Mouse (Mus musculus): ENCODE measurements at regions not wholly inside any gene's neighbourhood (a gene's known extent, or its start where the extent isn't known, plus 50 kb on each side); places are given as distances from the start of the nearest gene placed in this dataset.

DNA sequence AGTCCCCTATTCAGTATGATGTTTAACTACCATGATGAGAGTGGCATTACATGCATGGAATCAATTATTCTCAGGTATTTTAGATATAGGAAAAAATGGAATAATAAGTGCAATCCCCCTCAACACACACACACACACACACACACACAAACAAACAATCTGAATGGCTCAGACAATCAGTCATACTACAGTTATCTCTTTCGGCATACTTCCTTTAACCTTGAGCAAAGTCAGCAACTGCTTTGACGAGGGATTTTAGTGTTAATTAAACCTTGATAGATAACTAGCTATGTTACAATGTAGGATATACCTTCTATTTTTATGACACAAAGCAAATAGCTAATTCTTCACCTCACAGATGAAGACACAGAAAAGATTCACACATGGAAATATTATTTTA, 312.1 kb downstream of the Tex13c3 start:
- DNase-seq: no peak

DNA sequence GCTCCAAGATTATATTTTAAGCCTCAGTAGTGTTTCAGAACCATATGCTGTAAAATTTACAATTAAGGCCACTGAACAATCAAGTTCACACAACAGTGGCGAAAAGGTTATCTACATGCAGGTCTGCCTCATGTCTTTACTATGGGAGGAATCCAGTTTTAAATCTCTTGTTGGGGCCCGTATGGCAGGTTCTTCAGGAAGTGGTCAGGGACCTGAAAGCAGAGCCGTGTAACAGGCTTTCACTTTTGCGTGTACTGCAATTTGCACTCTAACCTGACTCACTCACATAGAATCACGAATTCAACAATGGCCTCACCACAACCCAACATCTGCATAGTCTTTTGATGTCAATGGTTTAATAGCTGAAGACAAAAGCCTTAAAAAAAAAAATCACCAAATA, 312.6 kb downstream of the Tex13c3 start:
- peak; percentile 9 to 13 for DNase-seq

DNA sequence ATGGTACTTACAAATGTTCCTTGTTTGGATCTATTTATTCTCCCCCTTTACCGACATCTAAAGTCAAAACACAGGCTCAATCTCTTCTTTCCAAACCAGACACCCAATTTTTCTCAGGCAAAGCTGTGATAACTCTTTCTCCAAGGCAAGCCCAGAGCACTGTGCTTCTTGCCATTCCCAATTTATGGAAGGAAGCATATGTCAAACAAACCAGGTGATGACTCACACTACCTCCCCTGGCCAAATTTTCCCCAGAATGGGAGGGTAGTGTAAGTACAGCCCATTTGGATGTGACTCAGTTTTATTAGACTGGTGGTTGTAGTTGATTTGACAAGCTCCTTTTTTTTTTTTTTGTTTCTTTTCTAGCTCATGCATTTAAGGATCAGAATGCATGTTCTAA, 313.0 kb downstream of the Tex13c3 start:
- DNase-seq: peak; percentile 9 to 43

DNA sequence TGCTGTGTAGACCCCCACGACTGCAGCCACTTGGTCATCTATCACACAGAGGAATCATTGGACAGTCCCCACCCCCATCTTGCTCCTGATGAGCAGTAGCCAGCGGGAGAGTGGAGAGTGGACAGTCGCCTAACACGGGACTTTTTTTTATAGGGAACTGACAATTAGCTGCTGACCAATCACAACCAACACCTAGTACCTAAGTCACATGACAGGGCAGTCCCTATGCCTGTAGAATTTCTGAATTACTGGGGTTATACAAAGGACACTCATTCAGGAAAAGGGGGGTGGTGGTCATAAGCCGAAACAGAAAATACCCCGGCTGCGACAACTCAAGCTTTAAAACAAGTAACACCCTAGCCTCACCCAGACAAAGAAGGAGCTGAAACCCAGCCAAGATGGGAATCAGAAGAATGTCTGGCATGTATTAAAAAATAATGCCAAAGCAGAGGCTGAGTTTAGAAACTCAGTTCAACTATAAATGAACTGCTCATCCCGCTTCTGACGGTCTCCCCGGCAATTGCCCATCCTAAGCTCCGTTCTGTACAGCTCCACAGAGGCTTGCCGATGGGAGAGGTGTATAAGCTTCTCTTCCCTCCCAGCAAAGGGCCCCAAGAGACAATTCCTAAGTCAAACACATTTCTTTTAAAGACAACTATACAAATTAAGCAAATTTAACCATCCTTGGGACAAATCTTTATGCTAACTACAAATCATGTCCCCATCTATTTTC, 313.8 kb downstream of the Tex13c3 start:
- peak; percentile 20 to 55 for DNase-seq

DNA sequence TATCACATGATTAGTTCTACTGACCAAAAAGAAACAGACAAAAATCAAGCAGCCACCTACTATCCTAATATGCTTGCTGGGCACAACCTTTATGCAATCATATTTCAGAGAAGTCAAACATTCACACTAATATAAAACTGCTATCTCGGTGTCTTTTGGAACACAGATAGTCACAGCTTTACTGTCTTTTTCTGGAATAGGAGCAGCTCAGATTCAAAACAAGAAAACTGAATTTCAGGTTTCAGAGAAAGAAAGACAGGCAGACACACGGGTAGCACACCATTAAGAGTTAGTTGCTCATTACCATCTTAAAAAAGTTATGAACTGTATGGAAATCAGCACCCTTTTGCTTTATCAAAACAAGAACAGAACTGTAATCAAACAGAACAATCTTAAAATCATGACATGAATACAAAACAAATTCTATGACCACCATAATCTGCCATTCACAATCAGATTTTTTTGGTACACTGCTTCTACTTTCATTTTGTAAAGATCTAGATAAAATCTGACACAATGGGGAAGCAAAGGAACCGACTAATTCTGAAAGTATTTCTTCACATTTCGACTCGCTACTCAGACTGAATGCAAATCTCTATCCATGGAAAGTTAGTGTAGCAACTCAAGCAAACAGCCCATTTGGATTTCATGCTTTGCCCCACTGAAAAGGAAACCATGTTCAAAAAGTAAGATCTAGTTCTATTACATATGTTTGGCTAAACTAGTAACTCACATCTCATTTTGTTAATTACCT, 315.1 kb downstream of the Tex13c3 start:
- DNase-seq: no peak

DNA sequence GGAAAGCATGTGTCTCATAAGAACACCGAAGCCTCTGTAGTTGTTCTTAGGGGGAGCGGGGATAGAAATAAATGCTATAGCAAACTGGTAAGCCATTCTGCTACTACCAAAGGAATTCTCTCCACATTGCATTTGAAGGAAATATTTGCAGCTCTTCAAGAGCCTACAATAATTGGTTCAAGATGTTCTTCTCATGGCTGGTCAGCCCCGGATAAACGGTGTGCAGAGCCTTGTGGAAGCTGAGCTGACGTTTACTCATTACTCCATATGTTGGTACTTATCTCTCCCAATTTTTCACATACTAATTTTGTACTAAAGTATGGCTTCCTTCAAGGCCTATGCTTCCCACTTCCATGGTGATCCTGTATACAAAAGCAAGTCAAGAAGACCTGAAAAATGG, 317.0 kb downstream of the Tex13c3 start:
- DNase-seq: no peak

DNA sequence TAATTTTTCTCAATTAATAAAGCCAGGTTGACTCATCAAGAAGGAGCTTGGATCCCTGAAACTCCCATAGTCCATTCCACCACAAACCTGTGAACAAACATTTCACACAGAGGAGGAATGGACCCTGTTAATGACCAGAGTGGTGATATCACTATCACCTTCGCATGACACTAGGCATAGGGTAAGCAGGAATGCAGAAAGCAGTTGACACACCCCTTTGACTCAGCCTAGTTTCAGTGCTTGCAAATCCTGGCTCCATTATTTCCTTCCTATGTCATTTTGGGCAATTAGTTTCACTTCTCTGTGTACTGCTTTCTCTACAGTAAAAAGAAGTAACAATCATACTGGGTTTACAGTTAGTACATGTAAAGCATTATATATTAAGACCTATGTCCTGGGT, 318.2 kb downstream of the Tex13c3 start:
- no peak for DNase-seq

DNA sequence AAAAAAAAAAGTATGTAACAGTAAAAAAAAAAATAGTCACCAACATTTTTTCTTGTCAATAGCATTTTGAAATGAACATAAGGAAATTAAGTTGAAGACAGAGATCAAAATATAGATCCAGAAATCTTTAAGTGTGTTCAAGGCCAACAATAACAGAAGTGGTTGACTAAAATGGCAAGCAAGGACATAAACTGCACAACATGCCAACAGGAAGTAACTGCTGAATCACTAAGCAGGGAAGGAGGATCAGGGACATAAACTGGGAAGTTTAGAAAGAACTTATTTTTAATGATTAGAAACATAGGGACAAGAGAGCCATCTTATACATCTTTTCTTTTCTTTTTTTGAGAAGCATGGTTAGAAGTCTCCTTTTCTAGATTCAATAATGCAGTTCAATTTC, 318.8 kb downstream of the Tex13c3 start:
- no peak for DNase-seq

DNA sequence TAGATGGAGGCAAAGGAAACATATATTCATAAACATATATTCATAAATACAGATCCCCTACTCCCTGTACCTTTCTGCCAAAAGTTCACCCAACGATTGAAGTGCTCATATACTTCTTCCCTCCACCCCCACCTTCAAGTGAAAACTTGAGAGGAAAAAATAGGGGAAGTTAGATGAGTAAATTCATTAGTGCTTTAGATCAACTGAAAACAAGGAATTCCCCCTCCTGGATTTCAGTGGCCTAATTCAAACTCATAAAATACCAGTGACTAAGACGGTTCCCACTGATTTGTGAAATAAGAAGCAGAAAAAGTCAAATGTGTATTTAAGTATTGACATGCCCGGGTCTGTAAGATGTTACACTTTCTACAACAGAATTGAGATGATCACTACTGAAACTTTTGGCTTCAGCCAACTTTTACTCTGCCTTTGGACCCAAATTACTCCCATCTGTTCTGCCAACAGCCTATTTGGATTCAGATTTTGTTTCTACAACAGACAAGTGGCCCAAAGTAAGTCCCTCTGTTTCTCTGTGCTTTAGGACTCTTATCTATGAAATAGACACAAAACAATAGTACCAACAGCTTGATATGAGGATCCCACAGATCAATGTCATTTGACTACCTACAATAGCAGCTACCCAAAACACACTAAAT, 320.7 kb downstream of the Tex13c3 start:
- no peak for DNase-seq

DNA sequence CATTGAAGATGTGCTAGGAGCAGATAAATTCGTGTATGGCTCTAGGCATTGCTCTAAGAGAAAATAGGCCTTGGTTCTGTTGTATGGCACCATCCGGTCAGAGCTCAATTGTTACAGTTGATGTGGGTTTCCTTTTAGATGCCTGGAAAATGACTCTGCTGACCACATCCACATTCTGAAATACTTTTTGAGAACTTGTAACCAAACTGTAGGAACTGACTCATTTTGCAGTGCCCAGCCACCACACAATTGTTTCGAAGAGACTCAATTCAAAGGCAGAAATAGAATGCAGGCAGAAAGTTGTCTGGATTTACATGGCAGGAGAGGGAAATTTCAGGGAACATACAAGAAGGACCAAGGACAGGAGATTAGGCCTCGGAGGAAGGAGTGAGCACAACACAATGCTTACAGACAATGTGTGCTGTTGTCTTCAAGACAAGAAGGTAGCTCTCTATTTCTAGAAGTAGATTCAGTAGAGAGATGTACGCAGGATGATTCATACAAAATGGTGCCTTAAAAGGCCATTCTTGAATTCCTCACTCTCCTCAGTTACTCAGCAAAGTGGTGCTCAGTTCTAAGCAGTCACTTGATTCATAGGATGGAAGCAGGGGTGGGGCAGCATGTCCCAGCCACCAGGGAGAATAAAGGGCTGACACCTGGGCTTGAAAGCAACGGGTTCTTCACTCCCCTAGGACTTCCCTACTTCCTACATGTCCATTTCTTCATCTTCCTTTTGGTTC, 323.5 kb downstream of the Tex13c3 start:
- no peak for DNase-seq

DNA sequence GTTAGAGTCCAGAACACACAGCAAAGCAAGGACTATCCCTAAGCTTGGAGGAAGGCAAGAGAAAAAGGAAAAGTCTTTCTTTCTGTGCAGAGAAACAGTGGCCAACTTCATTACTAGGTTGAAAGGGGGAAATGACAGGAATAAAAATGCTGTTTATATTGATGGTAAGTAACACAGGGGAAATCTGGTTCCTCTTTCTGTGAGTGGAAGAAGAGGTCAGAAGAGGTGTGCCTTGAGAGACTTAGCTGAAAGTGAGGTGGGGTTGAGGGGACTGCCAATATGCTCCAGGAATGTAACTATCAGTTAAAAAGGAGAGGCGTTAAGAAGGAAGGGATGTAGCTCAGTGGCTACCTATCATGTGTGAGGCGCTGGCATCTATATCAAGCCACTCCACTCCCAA, 327.5 kb downstream of the Tex13c3 start:
- no peak for DNase-seq

DNA sequence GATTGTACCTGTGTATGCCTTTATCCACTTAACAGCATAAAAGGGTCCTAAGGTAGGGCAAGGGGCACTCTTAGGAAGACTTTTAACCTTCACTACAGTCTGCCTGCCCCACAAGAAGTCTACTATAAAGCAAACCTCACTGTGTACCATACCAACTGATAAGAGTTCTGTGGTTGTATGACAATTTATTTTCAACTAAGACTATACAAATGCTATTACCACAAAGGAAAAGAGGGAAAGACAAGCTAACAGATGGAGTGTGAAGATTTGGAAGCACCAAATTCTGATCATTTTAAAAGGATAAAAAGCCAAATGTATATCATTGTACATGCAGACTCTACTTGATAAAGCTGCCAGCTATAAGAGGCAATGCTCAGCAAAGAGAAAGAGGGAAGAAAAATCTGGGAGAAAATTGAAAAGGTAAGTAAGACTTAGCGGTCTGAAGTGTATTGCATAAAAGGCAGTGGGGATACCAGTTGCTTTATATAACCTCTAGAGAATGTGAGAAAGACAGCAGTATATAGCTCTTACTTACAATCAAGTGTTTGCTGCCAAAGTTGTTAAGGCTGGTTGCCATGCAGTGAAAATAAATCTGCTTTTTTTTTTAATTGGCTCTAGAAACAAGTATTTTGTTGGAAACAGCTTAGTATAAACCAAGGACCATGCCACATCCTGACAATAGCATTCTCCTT, 328.8 kb downstream of the Tex13c3 start:
- no peak for DNase-seq

DNA sequence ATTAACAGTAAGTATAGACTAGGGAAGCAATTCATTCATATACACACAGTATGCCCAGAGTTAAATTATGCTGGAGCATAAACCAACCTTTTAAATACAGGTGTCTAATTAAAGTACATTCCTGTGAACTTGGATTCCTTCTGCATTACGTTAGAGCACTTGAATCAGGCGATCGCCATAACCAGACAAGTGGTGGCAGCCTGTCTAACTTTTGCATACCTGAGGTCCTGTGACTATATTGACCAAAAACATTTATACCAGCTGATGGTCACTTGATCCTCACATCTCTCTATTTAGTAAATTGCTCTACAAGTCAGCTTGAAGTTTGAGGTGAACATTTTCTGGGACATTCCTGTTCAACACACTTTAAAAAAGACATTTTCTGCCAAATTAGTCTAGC, 330.5 kb downstream of the Tex13c3 start:
- no peak for DNase-seq

DNA sequence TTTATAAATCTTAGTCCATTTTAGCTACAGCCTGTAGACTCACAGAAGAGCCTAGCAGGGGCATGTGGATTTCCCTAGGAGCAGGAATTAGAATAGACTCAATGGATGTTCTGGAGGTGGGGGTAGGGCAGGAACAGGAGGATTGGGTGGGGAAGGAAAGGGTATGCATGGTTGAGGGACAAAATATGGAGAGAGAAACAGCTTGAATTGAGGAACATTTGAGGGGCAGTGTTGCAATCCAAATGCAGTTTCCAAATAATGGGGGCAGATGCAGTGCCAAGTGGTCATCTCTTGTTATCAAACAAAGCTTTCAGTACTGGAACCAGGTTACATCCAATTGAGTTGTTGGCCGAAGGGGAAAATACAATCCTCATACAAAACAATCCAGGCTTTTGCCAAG, 332.4 kb downstream of the Tex13c3 start:
- DNase-seq: no peak

DNA sequence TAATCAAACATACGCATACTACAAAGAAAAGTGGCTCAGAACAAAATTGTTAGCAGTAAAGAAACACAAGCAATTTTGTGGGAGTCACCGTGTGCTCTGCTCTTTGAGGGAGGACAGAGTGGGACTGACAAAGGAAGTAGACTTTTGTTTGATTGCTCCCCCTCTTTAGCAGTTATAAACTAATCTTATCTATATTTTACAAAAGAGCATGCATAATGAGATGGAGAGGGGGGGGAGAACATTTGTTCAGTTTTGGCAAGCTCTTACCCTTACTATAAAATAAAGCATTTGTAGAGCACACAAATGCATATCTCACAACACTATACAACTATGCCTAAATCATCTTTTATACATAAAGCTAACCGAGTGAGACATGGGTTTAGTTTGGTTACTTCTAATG, 332.9 kb downstream of the Tex13c3 start:
- no peak for DNase-seq

DNA sequence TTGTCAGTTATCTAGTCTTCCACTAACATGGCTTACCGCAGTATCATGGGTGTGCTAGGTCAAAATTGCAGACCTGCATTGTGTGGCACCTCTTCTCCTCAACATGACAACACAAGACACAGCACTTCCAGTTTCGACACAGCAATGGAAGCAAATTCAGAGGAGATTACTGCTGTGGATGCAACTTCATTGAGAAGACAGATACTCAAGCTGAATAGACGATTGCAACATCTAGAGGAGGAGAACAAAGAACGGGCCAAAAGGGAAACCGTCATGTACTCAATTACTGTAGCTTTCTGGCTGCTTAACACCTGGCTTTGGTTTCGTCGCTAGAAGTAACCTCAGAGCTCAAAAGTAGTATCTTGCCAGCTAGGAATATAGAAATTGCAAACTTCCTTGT, 368.4 kb downstream of the Tex13c3 start:
- DNase-seq: no peak

DNA sequence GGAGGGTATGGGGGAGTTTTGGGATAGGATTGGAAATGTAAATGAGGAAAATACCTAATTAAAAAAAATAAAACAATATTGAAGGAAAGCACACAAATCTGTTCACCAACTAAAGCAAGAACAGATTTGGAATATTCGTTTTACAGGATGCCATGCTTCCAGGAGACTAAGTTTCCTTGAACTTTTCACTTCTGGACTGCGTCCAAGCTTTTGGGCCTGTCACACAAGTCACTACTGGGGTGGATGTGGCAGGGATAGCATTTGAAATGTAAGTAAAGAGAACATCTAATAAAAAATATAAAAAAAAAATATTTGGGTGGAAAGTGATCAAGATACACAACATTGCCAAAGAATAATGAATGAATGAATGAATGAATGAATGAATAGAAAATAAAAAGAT, 378.2 kb downstream of the Tex13c3 start:
- DNase-seq: no peak

DNA sequence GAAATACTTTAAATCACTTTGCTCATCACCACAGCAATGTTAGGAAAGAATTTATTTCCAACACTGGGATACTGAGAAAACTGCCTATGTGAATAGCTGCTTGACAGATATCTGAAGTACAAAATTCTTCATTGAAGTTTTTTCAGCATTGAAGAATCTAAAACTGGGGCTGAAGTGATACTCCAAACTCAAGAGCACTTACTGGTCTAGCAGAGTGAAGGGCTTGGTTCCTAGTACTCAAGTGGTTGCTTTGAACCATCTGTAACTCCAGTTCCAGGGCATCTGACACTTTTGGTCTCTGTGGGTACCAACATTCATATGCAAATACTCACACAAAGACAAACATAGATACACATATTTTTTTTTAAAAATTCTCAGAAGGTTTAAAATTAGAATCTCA, 385.2 kb downstream of the Tex13c3 start:
- DNase-seq: peak; percentile 5 to 42

DNA sequence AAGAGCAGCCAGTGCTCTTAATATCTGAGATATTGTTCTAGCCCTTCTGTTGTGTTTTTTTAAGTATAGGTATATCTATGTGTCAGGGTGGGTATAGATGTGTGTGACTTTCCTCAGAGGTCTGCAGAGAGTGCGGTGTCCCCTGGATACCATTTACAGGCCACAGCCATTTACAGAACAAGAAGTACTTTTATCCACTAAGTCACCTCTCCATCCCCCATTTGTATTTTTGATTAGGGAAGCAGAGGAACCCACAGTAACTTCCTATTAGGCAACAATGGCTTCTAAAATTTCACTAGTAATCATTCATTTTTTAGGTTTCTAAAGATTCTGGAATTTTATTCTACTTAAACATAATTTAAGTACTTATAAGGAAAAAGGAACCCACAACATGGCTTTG, 396.7 kb downstream of the Tex13c3 start:
- DNase-seq: no peak

DNA sequence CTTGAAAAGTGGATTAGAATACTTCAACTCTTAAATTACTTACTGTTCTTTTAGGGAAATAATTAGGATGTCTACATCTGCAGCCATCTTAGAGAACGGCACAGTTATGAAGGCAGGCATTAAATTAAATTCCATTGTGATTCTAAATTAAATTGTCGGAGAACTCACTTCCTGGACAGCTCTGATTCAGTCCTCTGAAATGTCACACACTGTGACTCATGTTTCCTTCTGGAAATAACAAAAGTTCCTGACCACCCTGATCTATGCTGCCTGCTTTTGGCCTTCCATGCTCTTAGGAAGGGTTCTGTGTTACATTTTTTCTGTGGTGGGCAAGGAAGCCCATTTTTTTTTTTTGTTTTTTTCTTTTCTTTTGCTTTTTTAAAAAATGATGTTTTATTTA, 401.1 kb downstream of the Tex13c3 start:
- no peak for DNase-seq
